Mouse (Mus musculus) myocyte (in vitro differentiated cells): ENCODE measurements around the gene Tnpo3.

Source experiments
- CEBPB ChIP-seq: IDR thresholded peaks from 2 replicates; pipeline ENCODE4 v1.6.1; 2011; ENCODE audit warnings: mild to moderate bottlenecking, moderate library complexity; ENCODE audit not compliant: poor library complexity, insufficient read depth, severe bottlenecking
- E2F4 ChIP-seq: IDR thresholded peaks from one replicate; pipeline ENCODE4 v1.6.1; 2011; ENCODE audit warnings: mild to moderate bottlenecking, control low read depth, moderate library complexity; ENCODE audit not compliant: insufficient read depth
- MAX ChIP-seq: IDR thresholded peaks from one replicate; pipeline ENCODE4 v1.6.1; 2011; ENCODE audit warnings: low read depth, mild to moderate bottlenecking, control low read depth
- MYOD1 ChIP-seq, 3 experiments: IDR thresholded peaks; one replicate each; pipeline ENCODE4 v1.6.1; 2011; ENCODE audit warnings: control low read depth in 2 of 3, low read depth in 2 of 3, mild to moderate bottlenecking in 2 of 3, moderate library complexity in 1 of 3; ENCODE audit not compliant: insufficient read length in 2 of 3, control insufficient read depth in 1 of 3
- MYOG ChIP-seq, 3 experiments: IDR thresholded peaks; one replicate each; pipeline ENCODE4 v1.6.1; 2011; ENCODE audit warnings: control low read depth in 2 of 3, low read depth in 2 of 3, mild to moderate bottlenecking in 2 of 3; ENCODE audit not compliant: insufficient read length in 2 of 3, control insufficient read depth in 1 of 3, insufficient read depth in 1 of 3
- POLR2A ChIP-seq: IDR thresholded peaks from one replicate; pipeline ENCODE4 v1.6.1; 2011; ENCODE audit warnings: low read depth, mild to moderate bottlenecking, control low read depth, moderate library complexity; ENCODE audit not compliant: insufficient read length
- POLR2AphosphoS2 ChIP-seq: IDR thresholded peaks from one replicate; pipeline ENCODE4 v1.6.1; 2011; ENCODE audit warnings: low read depth, control low read depth; ENCODE audit not compliant: insufficient read length
- REST ChIP-seq: IDR thresholded peaks from one replicate; pipeline ENCODE4 v1.6.1; 2011; ENCODE audit warnings: mild to moderate bottlenecking, control low read depth, moderate library complexity; ENCODE audit not compliant: insufficient read depth, insufficient read length
- SRF ChIP-seq: IDR thresholded peaks from one replicate; pipeline ENCODE4 v1.6.1; 2011; ENCODE audit warnings: low read depth; ENCODE audit not compliant: control insufficient read depth, insufficient read length
- TCF12 ChIP-seq: IDR thresholded peaks from one replicate; pipeline ENCODE4 v1.6.1; 2011; ENCODE audit warnings: mild to moderate bottlenecking, control low read depth; ENCODE audit not compliant: poor library complexity, insufficient read depth, severe bottlenecking
- TCF3 ChIP-seq: IDR thresholded peaks from one replicate; pipeline ENCODE4 v1.6.1; 2011; ENCODE audit warnings: low read depth, control low read depth; ENCODE audit not compliant: insufficient read length
- USF1 ChIP-seq: IDR thresholded peaks from one replicate; pipeline ENCODE4 v1.6.1; 2011; ENCODE audit warnings: low read depth, mild to moderate bottlenecking, control low read depth, moderate library complexity

DNA sequence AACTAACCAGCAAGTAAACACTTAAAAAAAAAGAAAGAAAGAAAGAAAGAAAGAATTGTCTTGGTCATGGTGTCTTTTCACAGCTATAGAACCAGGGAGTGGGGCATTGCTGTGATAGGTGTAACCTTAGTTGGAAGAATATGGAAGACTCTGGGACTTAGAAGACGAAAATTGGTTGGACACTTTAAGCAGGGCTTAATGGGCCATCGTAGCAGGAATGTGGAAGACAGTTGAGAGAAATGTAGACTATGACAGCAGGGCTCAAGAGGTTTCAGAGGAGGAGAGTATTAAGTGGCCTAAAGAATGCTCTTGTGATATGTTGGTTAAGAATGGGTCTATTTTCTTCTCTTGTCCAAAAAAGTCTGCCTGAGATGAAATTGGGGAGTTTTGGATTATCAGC is 64.1 kb downstream of the Tnpo3 start:
- TF ChIP-seq USF1 (no peak), E2F4 (no peak), POLR2A (no peak), MAX (no peak), TCF12 (no peak), REST (no peak), MYOD1 (IDR thresholded peaks at IDR 0.05; ENCODE audit: control insufficient read depth in 1 of 3, insufficient read length in 2 of 3, low read depth in 2 of 3) (no peak), MYOG (IDR thresholded peaks at IDR 0.05; ENCODE audit: control insufficient read depth in 1 of 3, insufficient read depth in 1 of 3, insufficient read length in 2 of 3, low read depth in 2 of 3) (no peak), POLR2AphosphoS2 (no peak), CEBPB (no peak), SRF (no peak), TCF3 (no peak)
